Mouse (Mus musculus): ENCODE results near the gene Nrp1.

The Nrp1 gene

DNA sequence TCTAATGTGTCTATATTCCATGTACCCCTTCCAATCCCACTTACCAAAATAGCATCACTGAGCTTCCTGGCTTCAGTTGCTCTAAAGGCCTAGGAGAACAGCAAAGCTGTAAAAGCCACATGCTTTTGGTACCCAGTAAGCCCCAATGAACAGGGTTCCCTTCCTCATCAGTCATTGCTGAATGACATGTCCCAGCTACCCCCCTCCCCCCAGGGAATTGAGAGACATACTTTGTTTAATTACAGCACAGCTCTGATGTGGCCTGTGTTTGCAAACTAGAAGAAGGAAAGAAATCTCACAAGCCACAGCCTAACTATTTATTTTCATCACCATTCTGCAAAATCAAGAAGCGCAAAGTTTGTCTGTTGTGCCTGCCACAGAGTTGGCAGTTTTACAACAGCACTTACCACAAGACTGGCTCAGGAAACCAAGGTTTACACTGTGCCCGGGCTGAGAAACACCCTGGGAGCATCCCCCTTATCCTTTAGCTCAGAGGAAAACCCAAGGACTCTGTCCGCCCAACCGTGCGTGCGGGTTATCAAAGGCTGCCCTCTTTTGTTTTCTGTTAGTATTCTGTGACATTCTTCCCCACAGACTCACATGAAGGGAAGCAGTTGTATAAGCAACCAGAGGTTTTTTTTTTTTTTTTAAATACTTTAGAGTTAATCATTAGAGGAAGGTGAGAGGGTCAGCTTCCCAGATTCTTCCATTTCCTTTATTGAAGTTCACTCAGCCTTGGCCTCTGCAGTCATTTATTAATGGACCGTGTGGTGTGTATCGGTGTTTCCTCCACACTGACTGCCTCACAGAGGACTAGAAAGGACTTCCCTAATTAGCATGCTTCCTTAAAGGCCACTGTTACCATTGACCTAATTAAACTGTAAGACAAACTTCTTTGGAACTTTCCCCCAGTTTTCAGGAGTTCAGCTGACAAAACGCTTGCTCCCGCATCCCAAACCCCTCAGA lies 129.8 kb downstream of the Nrp1 start:
- in situ Hi-C loops (cut with MboI, MseI): loop anchor here in 1 of 2 experiments (10.0 kb wide), 1 partner anchor 873 kb away; no protein-coding TSS in a partner anchor

DNA sequence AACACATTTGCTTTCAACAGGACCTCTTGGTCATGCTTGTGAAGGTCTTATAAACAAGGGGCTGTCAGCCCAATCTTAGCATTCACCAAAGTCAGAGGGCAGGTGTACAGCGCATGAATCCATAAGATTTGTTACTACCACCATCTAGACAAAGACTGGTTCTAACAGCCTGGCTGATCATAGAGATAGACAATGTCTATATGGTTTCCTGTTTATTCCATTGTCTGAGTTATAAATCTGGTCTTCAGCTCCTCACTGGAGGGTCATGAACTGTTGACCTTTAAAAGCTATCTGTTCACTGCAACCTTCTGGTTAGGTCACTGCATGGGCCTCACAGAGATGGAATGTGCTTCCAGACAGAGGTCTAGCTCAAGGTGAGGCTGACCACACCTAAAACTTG lies 130.9 kb downstream of the Nrp1 start:
- in situ Hi-C loops (cut with MboI, MseI): loop anchor here in 1 of 2 experiments (10.0 kb wide), 1 partner anchor 875 kb away; no protein-coding TSS in a partner anchor

DNA sequence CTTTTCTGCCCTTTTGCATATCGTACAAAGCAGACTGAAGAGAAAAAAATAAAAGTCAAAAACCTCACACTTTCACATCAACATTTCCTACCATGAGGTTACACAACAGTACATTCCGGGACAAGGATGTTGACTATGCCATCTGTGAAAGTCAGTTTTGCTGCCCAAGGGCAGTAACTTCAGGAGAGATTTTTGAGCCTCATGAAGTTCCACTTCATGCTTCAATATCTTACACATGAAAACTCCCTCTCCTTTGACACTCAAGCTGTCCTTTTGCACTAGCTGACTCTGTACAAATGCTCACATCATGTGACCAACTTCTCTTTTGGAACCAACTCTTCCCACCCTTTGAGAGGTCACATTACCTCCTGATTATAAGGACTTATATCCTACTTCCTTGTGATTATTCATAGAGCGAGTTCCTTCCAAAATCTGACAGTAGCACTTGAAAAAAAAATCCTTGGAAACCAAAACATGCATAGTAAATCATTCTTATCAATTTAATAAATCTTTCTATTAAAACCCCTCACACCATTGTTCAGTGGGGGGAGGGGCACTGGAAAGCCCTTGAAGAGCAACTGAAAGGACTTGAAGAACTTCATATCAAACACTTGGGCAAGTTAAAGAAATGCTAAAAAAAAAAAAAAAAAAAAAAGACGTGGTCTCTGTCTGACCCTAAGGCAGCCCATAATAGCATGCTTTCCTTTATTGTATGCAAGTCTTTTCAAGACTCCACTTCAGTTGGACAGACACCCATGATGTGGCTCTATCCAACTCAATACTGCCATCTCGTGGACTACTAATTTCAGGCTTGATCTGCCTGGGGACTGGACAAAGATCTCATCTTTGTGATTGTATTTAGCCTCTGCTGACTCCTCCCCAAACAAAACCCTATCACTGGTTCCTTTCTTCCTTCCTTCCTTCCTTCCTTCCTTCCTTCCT lies 133.0 kb downstream of the Nrp1 start:
- in situ Hi-C loops (cut with MboI, MseI): loop anchor here (5.0 to 10.0 kb wide), 3 partner anchors 117 to 904 kb away; no protein-coding TSS in a partner anchor

DNA sequence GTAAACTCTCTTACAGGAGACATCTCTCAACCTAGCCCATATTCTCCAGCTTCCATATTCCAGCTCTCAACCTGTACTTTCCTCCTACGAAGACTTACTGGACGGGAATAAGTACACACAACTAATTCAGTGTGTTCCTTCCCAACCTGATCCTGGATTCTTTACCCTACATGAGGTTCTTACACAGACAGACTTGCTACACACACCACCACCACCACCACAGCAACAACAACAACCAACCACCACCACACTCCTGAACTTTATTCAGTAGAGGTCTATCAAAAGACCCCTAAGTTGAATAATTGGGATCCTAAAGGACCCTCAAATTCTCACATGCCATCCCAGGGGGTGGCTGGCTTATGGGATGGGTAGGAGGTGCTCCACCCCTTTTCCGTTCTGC lies 135.4 kb downstream of the Nrp1 start:
- in situ Hi-C loops (cut with MboI, MseI): loop anchor here (5.0 to 10.0 kb wide), 3 partner anchors 119 to 906 kb away; no protein-coding TSS in a partner anchor

DNA sequence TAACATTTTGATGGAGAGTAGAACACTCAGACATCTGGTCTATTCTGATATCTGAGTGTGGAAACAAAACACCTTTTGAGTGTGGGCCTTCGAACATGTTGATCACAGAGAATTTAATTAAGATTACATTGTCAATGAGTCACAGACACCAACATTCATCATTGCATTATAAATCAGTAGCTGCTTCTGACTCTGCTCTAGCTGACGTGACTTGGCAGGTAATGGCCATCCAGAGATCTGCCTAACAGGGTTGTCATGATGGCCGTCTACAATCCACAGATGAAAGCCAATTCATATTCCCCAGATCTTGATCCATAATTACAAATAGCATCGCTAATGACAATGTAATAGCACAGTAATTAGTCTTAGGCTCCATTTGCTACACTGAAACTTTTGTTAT lies 140.4 kb downstream of the Nrp1 start:
- in situ Hi-C loops (cut with MboI, MseI): loop anchor here in 1 of 2 experiments (10.0 kb wide), 1 partner anchor 124 kb away; no protein-coding TSS in a partner anchor

DNA sequence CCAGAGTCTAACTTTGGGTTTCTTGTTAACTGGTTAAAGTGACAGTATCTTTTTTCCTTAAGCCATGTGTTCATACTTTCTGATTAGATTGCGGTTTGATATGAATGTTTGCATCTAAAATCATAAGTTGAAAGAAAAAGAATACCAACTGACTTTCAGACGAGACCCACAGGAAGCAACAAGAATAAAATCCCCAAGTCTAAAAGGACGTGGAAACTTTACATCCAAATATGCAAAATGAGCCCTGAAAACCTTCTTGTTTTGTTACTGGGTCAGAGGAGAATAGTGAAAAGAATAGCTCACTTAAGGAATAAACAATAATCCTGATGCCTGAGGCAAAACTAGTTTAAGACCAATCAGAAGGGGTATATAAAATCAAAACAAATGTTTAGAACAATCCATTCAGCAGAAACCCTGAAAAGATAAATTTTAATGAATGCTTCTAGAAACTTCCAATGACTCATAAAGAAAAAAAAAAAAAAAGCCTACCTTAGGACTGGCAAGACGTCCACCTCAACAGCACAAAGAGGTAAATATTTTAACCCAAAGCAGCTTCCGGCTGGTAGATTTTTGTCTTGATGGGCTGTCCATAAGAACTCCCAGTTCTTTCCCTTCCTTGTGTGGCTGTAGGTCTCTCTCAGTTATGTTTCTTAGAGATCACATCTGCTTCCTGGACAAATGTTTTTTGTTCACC lies 145.9 kb downstream of the Nrp1 start:
- in situ Hi-C loops (cut with MboI, MseI): no loop called here

DNA sequence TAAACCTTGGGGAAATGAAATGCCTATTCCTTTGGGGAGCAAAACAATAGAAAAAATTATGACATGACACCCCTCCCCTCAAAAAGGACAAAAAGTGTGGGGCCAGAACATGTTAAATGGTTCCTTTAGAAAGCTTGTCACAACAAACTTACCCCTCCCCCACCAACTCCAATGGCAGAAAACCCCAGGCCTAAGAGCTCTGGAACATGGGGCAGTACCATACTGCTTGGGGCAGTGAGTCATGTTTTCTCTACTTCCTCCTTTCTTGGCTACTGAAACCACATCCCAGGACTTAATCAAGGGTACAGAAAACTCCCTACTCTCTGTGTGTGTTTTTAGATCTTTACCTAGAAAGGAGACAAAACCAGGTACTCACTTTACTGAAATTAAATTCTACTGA lies 147.5 kb downstream of the Nrp1 start:
- in situ Hi-C loops (cut with MboI, MseI): no loop called here

DNA sequence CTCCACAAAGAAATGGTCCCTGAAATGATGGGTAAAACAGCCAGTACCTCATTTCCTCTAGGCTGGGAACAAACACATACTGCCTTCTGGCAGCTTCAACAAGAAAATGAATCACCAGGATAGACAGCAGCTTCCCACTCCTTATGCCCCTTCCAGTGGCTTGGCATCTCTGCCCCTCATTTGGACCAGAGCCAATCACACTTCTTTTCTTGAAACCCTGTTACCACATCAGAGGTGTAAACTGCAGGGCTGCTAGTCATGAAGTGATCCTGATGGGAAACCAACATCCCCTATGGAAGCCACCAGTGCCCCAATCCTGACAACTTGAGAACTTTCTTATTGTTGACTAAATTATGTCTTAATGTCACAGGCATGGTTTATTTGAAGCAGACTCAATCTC lies 150.3 kb downstream of the Nrp1 start:
- in situ Hi-C loops (cut with MboI, MseI): no loop called here

DNA sequence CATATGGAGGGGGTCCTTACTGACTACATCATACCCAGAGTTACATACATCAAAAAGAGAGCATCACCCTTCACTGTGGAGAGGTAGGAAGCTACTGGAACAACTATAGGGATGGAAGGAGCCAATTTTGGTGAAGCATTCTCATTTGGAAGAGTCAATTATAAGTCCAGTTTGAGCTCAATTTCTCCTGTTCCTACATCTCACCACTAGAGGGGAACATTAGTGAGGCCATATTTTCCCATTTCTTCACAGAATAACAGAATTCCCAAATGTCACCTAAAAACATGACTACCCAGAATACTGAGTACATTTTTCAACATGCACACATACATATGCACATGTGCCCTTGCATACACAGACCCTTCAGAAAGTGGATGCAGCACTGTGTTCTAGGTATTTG lies 152.6 kb downstream of the Nrp1 start:
- in situ Hi-C loops (cut with MboI, MseI): loop anchor here in 1 of 2 experiments (5.0 kb wide), 1 partner anchor 191 kb away; no protein-coding TSS in a partner anchor

DNA sequence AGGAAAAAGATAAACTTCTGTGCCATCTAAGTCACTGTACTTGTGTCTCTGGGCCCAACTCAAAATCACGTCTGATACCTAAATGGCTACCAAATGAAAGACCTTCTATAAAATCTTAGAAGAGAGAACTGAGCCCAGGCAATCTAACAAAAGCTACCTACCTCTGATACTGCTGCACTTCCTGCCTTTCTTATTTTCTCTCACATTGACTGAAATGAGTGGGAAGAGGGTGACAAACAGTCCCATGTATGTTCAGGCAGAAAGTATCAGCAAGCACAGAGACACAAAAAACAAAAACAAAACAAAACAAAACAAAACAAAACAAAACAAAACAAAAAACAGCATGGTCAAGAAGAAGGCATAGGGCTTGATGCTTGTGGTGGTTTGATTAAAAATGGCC lies 153.3 kb downstream of the Nrp1 start:
- in situ Hi-C loops (cut with MboI, MseI): loop anchor here in 1 of 2 experiments (5.0 kb wide), 1 partner anchor 191 kb away; no protein-coding TSS in a partner anchor

DNA sequence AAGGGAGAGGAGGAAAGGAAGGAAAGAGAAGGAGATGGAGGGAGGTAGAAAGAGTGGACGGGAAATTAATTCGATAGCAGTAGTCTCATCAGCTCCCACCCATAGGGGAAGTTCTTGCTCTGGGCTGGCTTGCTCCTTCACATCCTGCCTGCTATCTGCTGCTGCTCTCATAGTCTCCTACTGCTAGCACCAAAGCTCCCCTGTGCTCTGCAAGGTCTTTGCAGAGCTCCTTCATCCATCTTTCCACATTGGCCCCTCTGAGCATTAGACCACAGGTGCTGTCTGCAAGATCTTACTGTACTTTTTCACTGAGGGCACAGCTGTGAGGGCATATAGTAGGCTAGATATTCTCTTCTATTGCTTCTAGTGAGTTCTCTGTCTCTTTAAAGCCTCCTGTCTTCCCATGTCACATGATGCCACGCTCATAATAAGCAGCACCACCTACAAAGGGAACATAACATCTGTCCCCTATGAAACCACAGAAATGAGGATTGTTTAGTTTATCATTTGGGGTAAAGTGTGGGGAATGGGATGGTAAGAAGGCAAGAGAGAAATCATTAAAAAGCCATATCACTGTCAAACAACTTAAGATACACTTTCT lies 158.5 kb downstream of the Nrp1 start:
- in situ Hi-C loops (cut with MboI, MseI): no loop called here

DNA sequence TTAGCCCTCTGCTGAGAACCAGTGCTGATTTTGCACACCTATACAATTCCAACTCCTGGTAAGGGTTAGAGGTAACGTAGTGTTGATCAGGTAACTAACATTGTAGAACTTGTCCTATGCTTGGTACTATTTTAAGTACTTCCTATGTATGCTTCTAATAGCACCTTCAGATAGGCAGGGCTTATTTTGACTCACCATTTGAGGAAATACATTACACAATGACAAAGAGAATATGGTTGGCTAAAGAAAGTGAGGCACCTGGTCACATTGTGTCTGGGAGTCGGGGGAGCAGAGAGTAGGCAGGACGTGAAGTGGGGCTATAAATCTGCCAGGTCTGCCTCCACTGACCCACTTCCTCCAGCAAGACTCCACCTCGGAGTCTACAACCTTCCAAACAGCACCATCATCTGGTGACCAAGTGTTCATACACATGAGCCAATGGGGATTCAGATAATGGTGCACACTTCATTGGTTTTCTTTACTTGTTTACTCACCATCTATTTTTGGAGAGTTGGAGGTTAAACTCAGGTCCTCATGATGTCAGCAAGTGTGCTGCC lies 159.2 kb downstream of the Nrp1 start:
- in situ Hi-C loops (cut with MboI, MseI): no loop called here

DNA sequence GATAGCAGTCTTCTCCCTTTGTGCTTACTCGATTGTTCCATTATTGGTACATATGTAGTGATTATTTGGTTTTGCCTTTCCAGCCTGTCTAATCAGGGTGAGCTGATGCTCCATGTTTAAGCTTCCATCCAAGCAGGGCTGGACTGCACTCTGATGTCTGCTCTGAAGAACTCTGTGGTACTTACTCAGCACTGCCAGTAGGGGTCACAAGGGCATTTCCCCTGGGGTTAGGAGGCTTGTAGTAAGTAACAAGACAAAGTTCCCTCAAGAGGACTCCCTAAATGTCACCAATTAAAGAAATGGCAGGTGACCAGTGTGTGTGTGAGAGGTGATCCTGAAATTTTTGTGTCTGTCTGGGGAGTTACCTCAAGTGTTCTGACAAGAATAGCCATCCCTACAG lies 161.0 kb downstream of the Nrp1 start:
- in situ Hi-C loops (cut with MboI, MseI): no loop called here

DNA sequence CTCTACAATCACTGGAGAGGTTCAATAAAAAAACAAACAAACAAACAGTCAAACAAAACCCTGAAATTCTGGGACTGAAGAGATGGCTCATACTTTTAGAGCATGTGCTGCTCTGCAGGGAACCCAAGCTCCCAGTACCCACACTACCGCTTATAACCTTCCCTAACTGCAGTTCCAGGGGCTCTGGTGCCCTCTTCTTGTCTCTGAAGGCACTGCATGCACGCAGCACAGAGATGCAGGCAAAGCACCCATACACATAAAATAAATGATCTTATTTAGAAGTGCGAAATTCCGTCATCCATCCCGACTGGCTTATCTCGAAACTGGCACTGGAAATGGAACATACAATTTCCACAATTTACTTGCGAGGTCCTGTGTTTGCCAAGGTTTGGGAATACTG lies 165.4 kb downstream of the Nrp1 start:
- in situ Hi-C loops (cut with MboI, MseI): no loop called here

DNA sequence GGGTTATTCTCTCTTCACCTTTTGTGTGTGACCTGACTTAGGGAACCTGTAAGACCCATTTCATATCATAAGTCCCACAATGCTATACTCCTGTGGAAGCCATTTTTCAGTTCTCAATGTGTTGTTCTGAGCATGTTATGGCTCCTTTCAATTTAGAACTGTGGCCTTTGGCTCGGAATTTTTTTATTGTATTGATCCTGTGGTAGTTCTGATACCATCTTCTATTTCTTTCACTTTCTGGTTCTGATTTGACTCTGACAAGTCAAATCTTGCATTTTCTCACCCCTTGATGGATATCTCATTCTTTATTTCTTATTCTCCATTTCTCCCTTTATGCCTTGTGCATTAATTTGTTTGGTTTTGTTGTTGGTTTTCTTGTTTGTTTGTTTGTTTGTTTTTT lies 167.5 kb downstream of the Nrp1 start:
- in situ Hi-C loops (cut with MboI, MseI): no loop called here

DNA sequence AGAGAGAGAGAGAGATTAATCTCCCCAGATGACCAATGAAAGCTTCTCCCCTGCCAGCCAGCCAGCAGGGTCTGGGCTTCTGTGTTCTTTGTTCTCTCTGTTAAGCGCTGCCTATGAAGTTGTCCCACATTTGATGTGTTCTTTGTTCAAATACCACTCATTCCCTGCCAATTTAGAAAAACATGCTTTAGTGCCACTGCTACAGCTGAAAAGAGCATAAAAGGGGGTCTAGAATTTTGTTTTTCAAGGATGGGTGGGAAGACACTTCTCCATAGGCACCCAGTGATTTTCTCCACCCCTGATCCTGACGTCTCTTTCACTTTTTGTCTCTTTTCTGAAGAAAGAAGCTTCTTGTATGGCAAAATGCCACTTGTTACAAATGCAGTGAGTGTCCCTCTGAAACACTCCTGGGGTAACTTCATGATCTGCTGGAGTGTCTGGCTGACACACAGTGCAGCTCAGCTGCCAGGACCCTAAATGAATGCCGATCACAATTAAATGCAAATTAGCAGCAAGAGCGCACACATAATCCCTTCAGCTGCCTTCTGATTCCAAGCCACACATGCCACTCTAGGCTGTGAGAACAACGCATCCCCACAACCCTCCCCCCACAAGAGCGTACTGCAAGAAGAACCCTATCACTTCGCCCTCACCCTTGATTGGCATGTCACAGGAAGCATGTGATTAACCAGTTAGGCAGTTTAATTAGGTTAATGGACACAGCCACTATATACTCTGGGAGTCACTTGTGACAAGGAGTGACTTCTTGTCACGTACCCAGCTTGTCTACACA lies 170.4 kb downstream of the Nrp1 start:
- in situ Hi-C loops (cut with MboI, MseI): no loop called here

DNA sequence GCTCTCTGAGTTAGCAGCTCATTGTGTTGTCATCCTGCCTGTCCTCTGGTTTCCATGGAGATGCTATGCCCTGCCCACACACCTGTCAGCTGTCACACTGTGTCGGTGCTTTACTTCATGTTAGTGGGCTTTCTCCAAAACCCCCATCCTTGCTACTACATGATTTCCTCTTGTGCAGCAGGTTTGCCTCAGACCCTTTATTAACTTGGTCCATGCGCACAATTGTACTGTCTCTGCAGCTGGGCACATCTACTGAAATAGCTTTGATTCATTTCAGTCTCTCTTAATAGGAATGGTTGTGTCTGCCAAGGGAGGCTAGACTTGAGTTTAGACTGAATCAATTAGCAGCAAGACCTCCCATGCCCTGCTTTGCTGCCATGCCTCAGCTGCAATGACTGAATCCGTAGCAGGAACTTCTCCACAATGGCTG lies 176.1 kb downstream of the Nrp1 start:
- in situ Hi-C loops (cut with MboI, MseI): no loop called here

DNA sequence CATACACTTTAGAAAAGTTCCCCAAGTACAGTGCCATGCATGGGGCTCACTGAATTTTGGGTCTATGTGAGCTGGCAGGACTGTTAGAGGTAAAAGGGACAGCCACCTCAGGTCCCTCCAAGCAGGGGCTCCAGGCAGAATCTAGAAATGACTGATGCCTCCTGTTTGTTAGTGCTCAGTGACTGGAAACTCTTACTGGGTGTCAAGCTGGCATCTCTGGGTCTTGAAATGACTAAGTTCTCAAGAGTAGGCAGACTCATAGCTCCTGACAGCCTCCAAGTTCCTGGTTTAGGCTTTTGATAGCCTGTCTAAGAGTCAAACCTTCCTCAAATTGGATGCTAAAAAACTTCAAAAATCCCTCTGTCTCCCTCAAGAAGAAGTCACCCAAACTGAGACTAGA lies 177.3 kb downstream of the Nrp1 start:
- in situ Hi-C loops (cut with MboI, MseI): no loop called here

DNA sequence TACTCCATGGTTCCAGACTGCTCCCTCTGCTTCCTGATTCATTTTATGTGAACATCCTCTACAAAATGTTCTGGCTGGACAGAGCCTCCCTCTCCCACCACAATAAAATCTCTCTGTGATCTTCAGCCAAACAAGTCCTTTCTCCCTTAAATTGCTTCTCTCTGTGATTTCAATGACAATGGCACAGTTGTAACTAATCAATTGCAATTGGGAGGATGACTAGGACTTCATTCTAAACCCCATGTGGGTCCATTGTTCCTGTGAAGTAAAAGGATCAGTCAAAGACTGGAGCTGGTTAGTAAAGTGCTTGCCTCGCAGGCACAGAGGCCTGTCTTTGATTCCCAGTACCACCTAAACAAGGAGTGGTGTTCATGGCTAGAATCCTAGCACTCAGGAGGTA lies 180.0 kb downstream of the Nrp1 start:
- in situ Hi-C loops (cut with MboI, MseI): no loop called here
